In the genomic region with DNA sequence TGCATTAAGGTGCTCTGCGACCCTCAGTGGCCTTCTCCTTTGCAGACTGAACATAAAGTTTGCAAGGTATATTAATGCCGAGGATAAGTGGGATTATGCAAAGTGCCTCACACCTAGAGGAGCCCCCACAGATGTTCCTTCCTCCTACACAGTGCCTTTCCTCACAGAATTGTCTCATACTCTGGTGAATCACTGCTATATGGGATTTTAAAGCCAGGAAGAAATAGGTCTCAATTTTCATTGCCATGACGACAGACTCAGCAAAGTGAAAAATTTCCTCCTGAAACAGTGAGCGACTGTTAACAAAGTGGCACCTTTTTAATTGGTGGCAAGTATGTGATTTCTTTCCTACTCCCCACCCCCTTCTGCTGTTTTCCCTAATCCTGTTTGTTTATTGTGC, we compare ENCODE assay signal across 26 mouse cellular contexts. TPM values are rescaled to one million over a fixed set of nuclear protein-coding genes. Genes with fewer than 3 reads are reported as not detected.
DNase-seq lines count a peak whose midpoint lies in the region; ATAC-seq and TF ChIP-seq lines count a peak whose summit lies in the region.
"Had no signal": no experiment of that assay in that cellular context is flagged by ENCODE, and none has a peak within 500 bp of the region (broad histone marks: within the 10 kb centered on the region; RNA-seq: fewer than 3 reads in every experiment).

No protein-coding gene starts in this region.

- no peak overlapping the region for H3K9ac ChIP-seq in forebrain, embryonic 12.5 days
- 0 out of 2 replicates have a peak overlapping the region, but pooled peaks have one; percentile 8 for H3K9ac ChIP-seq in limb, embryonic 14.5 days (ENCODE audit: low read depth, low read length, severe bottlenecking)
- no peak overlapping the region for H3K9ac ChIP-seq in intestine, postnatal 0 days (ENCODE audit: low read depth, low read length)
- H3K9ac ChIP-seq: hindbrain, embryonic 12.5 days; neural tube, embryonic 15.5 days had no signal

- peak; percentile 23; the same call in 1 of the 2 replicates for ATAC-seq in forebrain, embryonic 12.5 days (ENCODE audit: low FRiP score)
- ATAC-seq in limb, embryonic 14.5 days (ENCODE audit: low FRiP score, low read depth) = no peak
- no peak for ATAC-seq in intestine, postnatal 0 days
- ATAC-seq: CD4-positive, CD25-positive, alpha-beta regulatory T cell, adult 4 months; inflammation-experienced regulatory T-cells, adult 6 months had no signal

- TF ChIP-seq CTCF in left cerebral cortex, adult 2 months (IDR thresholded peaks at IDR 0.05) = no peak
- no peak for TF ChIP-seq CTCF in intestine, postnatal 0 days (IDR thresholded peaks at IDR 0.05; ENCODE audit: low read depth)

- H3K4me2 ChIP-seq in forebrain, embryonic 12.5 days = no peak overlapping the region
- H3K4me2 ChIP-seq in limb, embryonic 14.5 days (replicated peaks; ENCODE audit: low read depth, low read length, severe bottlenecking) = no peak overlapping the region
- H3K4me2 ChIP-seq in intestine, postnatal 0 days (replicated peaks; ENCODE audit: low read depth) = no peak overlapping the region
- H3K4me2 ChIP-seq: hindbrain, embryonic 12.5 days; midbrain, embryonic 11.5 days; neural tube, embryonic 15.5 days had no signal

- no peaks in the 10 kb centered on the region for H3K36me3 ChIP-seq in forebrain, embryonic 12.5 days (replicated peaks)
- H3K36me3 ChIP-seq in forebrain, embryonic 10.5 days (replicated peaks) = no peaks in the 10 kb centered on the region
- H3K36me3 ChIP-seq in limb, embryonic 14.5 days (ENCODE audit: control insufficient read depth, insufficient read depth, low read length) = no peaks in the 10 kb centered on the region
- no peaks in the 10 kb centered on the region for H3K36me3 ChIP-seq in limb, embryonic 10.5 days
- no peaks in the 10 kb centered on the region for H3K36me3 ChIP-seq in intestine, postnatal 0 days (ENCODE audit: control insufficient read depth, insufficient read depth)
- H3K36me3 ChIP-seq: G1E; heart, embryonic 10.5 days; hindbrain, embryonic 12.5 days; neural tube, embryonic 15.5 days had no signal

- no peaks in the 10 kb centered on the region; the same call in 1 of the 2 replicates for H3K4me1 ChIP-seq in forebrain, embryonic 12.5 days
- peaks cover 7% of the 10 kb centered on the region for H3K4me1 ChIP-seq in forebrain, embryonic 10.5 days
- H3K4me1 ChIP-seq in limb, embryonic 14.5 days (ENCODE audit: control insufficient read depth, insufficient read depth, low read length) = no peaks in the 10 kb centered on the region
- no peaks in the 10 kb centered on the region for H3K4me1 ChIP-seq in limb, embryonic 10.5 days
- no peaks in the 10 kb centered on the region for H3K4me1 ChIP-seq in intestine, postnatal 0 days (replicated peaks; ENCODE audit: control insufficient read depth, insufficient read depth, low read length)
- H3K4me1 ChIP-seq: heart, embryonic 10.5 days; hindbrain, embryonic 12.5 days; neural tube, embryonic 15.5 days had no signal

- H3K27me3 ChIP-seq in forebrain, embryonic 12.5 days = peaks cover 3% of the 10 kb centered on the region; the same call in 1 of the 2 replicates
- H3K27me3 ChIP-seq in forebrain, embryonic 10.5 days (ENCODE audit: poor library complexity, severe bottlenecking) = no peaks in the 10 kb centered on the region
- H3K27me3 ChIP-seq in limb, embryonic 14.5 days (ENCODE audit: control insufficient read depth, insufficient read depth, low read length) = no peaks in the 10 kb centered on the region
- H3K27me3 ChIP-seq in limb, embryonic 10.5 days (ENCODE audit: low read depth, poor library complexity, severe bottlenecking) = no peaks in the 10 kb centered on the region
- no peaks in the 10 kb centered on the region for H3K27me3 ChIP-seq in intestine, postnatal 0 days (replicated peaks; ENCODE audit: control insufficient read depth, insufficient read depth, low read length)
- H3K27me3 ChIP-seq: hindbrain, embryonic 12.5 days; neural tube, embryonic 15.5 days had no signal

- intact Hi-C loops in left cerebral cortex, adult 2 months (cut with DNase I) = loop anchor here (2.0 to 5.0 kb wide), 2 partner anchors 28 to 88 kb away; no protein-coding TSS in a partner anchor

- H3K4me3 ChIP-seq in forebrain, embryonic 12.5 days (replicated peaks) = no peak overlapping the region
- H3K4me3 ChIP-seq in forebrain, embryonic 10.5 days = no peak overlapping the region
- H3K4me3 ChIP-seq in limb, embryonic 14.5 days (replicated peaks; ENCODE audit: low read length) = no peak overlapping the region
- H3K4me3 ChIP-seq in limb, embryonic 10.5 days = no peak overlapping the region
- H3K4me3 ChIP-seq in left cerebral cortex, adult 2 months = no peak overlapping the region
- H3K4me3 ChIP-seq in intestine, postnatal 0 days (ENCODE audit: low read depth, low read length) = no peak overlapping the region
- H3K4me3 ChIP-seq: heart, embryonic 10.5 days; hindbrain, embryonic 12.5 days; myocyte; neural tube, embryonic 15.5 days had no signal

- H3K9me3 ChIP-seq in forebrain, embryonic 12.5 days = no peaks in the 10 kb centered on the region
- no peaks in the 10 kb centered on the region for H3K9me3 ChIP-seq in forebrain, embryonic 10.5 days
- H3K9me3 ChIP-seq in limb, embryonic 14.5 days (ENCODE audit: control insufficient read depth, low read length) = no peaks in the 10 kb centered on the region
- no peaks in the 10 kb centered on the region for H3K9me3 ChIP-seq in limb, embryonic 10.5 days (replicated peaks)
- H3K9me3 ChIP-seq in intestine, postnatal 0 days (ENCODE audit: control insufficient read depth) = no peaks in the 10 kb centered on the region
- H3K9me3 ChIP-seq: G1E; heart, embryonic 10.5 days; hindbrain, embryonic 12.5 days; neural tube, embryonic 15.5 days had no signal

- TF ChIP-seq POLR2A in limb, embryonic 14.5 days (IDR thresholded peaks at IDR 0.05; ENCODE audit: borderline replicate concordance, extremely low read depth, insufficient read depth, insufficient read length) = no peak

- 30% methylated on average over 4 of the region's 4 CpGs for WGBS in forebrain, embryonic 12.5 days
- WGBS in forebrain, embryonic 10.5 days = 50% methylated on average over 4 of the region's 4 CpGs
- 26% methylated on average over 4 of the region's 4 CpGs for WGBS in limb, embryonic 14.5 days
- 41% methylated on average over 4 of the region's 4 CpGs for WGBS in limb, embryonic 10.5 days
- 38% methylated on average over 4 of the region's 4 CpGs for WGBS in intestine, postnatal 0 days

- no peak for DNase-seq in forebrain, embryonic 10.5 days (ENCODE audit: extremely low spot score, low spot score)
- no peak for DNase-seq in limb, embryonic 14.5 days (ENCODE audit: low spot score)
- DNase-seq in limb, embryonic 10.5 days (ENCODE audit: low spot score) = no peak
- peak; percentile 33 to 36 for DNase-seq in left cerebral cortex, adult 2 months (ENCODE audit: extremely low spot score in 1 of 2, low spot score in 2 of 2)
- peak; percentile 85 for DNase-seq in telencephalon, adult 2 months (ENCODE audit: low read depth, low spot score)
- DNase-seq in thymus, postnatal 4 days = no peak
- DNase-seq: cerebellum, postnatal 10 days; gastrocnemius, postnatal 25 days; heart, postnatal 10 days; kidney, adult 9 months; lung, adult 2 months; lung, postnatal 36 days; thymus, postnatal 25 days had no signal

- H3K27ac ChIP-seq in forebrain, embryonic 12.5 days = no peak overlapping the region
- H3K27ac ChIP-seq in forebrain, embryonic 10.5 days = no peak overlapping the region
- no peak overlapping the region for H3K27ac ChIP-seq in limb, embryonic 14.5 days (replicated peaks; ENCODE audit: low read depth, low read length)
- H3K27ac ChIP-seq in limb, embryonic 10.5 days = no peak overlapping the region
- H3K27ac ChIP-seq in left cerebral cortex, adult 2 months = peak overlapping the region; percentile 79
- H3K27ac ChIP-seq in intestine, postnatal 0 days (ENCODE audit: low read depth, low read length) = no peak overlapping the region
- H3K27ac ChIP-seq: heart, embryonic 10.5 days; hindbrain, embryonic 12.5 days; neural tube, embryonic 15.5 days; stomach, postnatal 0 days had no signal

RNA-seq across cellular contexts. Expression of gene Igsf11, which starts 18.0 kb away (rescaled TPM):
- polyA plus RNA-seq in forebrain, embryonic 12.5 days (2016; fragmentation: Nextera tagmentation; extraction: Ambion mirVana) = 4.3 and 6.5 TPM in 2 replicates
- polyA plus RNA-seq in forebrain, embryonic 10.5 days (2016; fragmentation: Nextera tagmentation; extraction: Ambion mirVana) = 2.2 and 2.4 TPM in 2 replicates
- 1.8 and 3.0 TPM in 2 replicates for polyA plus RNA-seq in limb, embryonic 14.5 days (2012; rRNA removed)
- 0.47 and 0.94 TPM in 2 replicates for polyA plus RNA-seq in limb, embryonic 14.5 days (2014; fragmentation: Nextera tagmentation; extraction: Ambion mirVana)
- 0.15 and 0.56 TPM in 2 replicates for polyA plus RNA-seq in limb, embryonic 10.5 days (2016; fragmentation: Nextera tagmentation; extraction: Ambion mirVana)
- total RNA-seq in left cerebral cortex, adult 2 months (2021) = 10 to 100 TPM; 37.7 to 49.5 TPM
- polyA plus RNA-seq in intestine, postnatal 0 days (2015; fragmentation: Nextera tagmentation; extraction: Ambion mirVana) = 1.2 and 1.6 TPM in 2 replicates
- polyA plus RNA-seq: CD4-positive, CD25-positive, alpha-beta regulatory T cell, adult 4 months; G1E; inflammation-experienced regulatory T-cells, adult 6 months had no signal

RNA-seq across cellular contexts. Expression of gene 4930435E12Rik, which starts 45.9 kb away (rescaled TPM):
- polyA plus RNA-seq in forebrain, embryonic 12.5 days (2016; fragmentation: Nextera tagmentation; extraction: Ambion mirVana) = not detected in 2 replicates
- not detected in 2 replicates for polyA plus RNA-seq in forebrain, embryonic 10.5 days (2016; fragmentation: Nextera tagmentation; extraction: Ambion mirVana)
- polyA plus RNA-seq in limb, embryonic 14.5 days (2012; rRNA removed) = not detected in 2 replicates
- polyA plus RNA-seq in limb, embryonic 14.5 days (2014; fragmentation: Nextera tagmentation; extraction: Ambion mirVana) = not detected in 2 replicates
- polyA plus RNA-seq in limb, embryonic 10.5 days (2016; fragmentation: Nextera tagmentation; extraction: Ambion mirVana) = not detected in 2 replicates
- not detected for total RNA-seq in left cerebral cortex, adult 2 months (2021)
- not detected in 2 replicates for polyA plus RNA-seq in intestine, postnatal 0 days (2015; fragmentation: Nextera tagmentation; extraction: Ambion mirVana)
- total RNA-seq: gastrocnemius, postnatal 25 days; heart, postnatal 10 days; layer of hippocampus, postnatal 14 days; liver, adult 2 months had no signal
- polyA plus RNA-seq: CD4-positive, CD25-positive, alpha-beta regulatory T cell, adult 4 months; G1E; heart, embryonic 10.5 days; hindbrain, embryonic 12.5 days; inflammation-experienced regulatory T-cells, adult 6 months; liver, adult 2 months; lung, adult 2 months; midbrain, embryonic 11.5 days; myocyte; neural tube, embryonic 15.5 days; stomach, postnatal 0 days had no signal

Comparison
In these comparisons a context has a peak if more than half of its experiments do, and no peak if none do; other contexts are left out.
1. DNase-seq: peak in left cerebral cortex, adult 2 months (2 of 2) and telencephalon, adult 2 months (single experiment); none in forebrain, embryonic 10.5 days (single experiment), limb, embryonic 14.5 days (single experiment), limb, embryonic 10.5 days (single experiment) and thymus, postnatal 4 days (single experiment).